Comparison of ENCODE assay signal across 15 mouse cellular contexts in genomic region chr5:62618286-62618685, GRCm38 (mm10).
"Had no signal": no experiment of that assay in that cellular context is flagged by ENCODE, and none has a peak within 500 bp of the region (broad histone marks: within the 10 kb centered on the region; RNA-seq: fewer than 3 reads in every experiment).

No protein-coding gene starts in this region.

- DNase-seq: retina, postnatal 1 day; right cerebral cortex, adult 18-20 months; right cerebral cortex, postnatal 14 days; right cerebral cortex, postnatal 25 days; right cerebral cortex, postnatal 4 days; spleen, adult 18-20 months; thymus, adult 18-20 months; thymus, adult 2 months; thymus, postnatal 14 days; thymus, postnatal 25 days; thymus, postnatal 36 days had no signal

- H3K4me2 ChIP-seq: neural tube, embryonic 13.5 days; neural tube, embryonic 15.5 days; stomach, embryonic 15.5 days had no signal

- H3K4me1 ChIP-seq: neural tube, embryonic 13.5 days; neural tube, embryonic 15.5 days; stomach, embryonic 15.5 days had no signal

- H3K27ac ChIP-seq: neural tube, embryonic 13.5 days; neural tube, embryonic 15.5 days; stomach, embryonic 15.5 days; stomach, postnatal 0 days had no signal

- H3K9ac ChIP-seq: neural tube, embryonic 13.5 days; neural tube, embryonic 15.5 days; stomach, embryonic 15.5 days had no signal

- H3K9me3 ChIP-seq: neural tube, embryonic 13.5 days; neural tube, embryonic 15.5 days; stomach, embryonic 15.5 days had no signal

- H3K27me3 ChIP-seq: neural tube, embryonic 13.5 days; neural tube, embryonic 15.5 days; stomach, embryonic 15.5 days had no signal

- H3K36me3 ChIP-seq: neural tube, embryonic 13.5 days; neural tube, embryonic 15.5 days; stomach, embryonic 15.5 days had no signal

- H3K4me3 ChIP-seq: neural tube, embryonic 13.5 days; neural tube, embryonic 15.5 days; stomach, embryonic 15.5 days had no signal
